Mouse (Mus musculus) neural tube, embryonic 15.5 days (tissue): ENCODE data around the gene Mgat4b. TPM values are rescaled to one million over a fixed set of nuclear protein-coding genes. Genes with fewer than 3 reads are reported as not detected.

Source experiments
- ATAC-seq: fragments of 200-750 bp; cut with Nextera tagmentation; 2 replicates; pipeline ENCODE4 v1.8.0; 2017; ENCODE audit warnings: mild to moderate bottlenecking, moderate TSS enrichment, moderate library complexity; ENCODE audit not compliant: low FRiP score
- H3K27ac ChIP-seq: fragments of 300-500 bp; sonication (generic); replicated peaks from 2 replicates; pipeline ENCODE4 v1.5.1; 2015; ENCODE audit warnings: mild to moderate bottlenecking, inconsistent platforms
- H3K27me3 ChIP-seq: fragments of 300-500 bp; sonication (generic); replicated peaks from 2 replicates; pipeline ENCODE4 v1.6.1; 2015; ENCODE audit warnings: inconsistent platforms
- H3K36me3 ChIP-seq: fragments of 300-500 bp; sonication (generic); 2 replicates; pipeline ENCODE4 v1.6.1; 2015; ENCODE audit warnings: inconsistent platforms
- H3K4me1 ChIP-seq: fragments of 300-500 bp; sonication (generic); 2 replicates; pipeline ENCODE4 v1.6.1; 2015; ENCODE audit warnings: inconsistent platforms
- H3K4me2 ChIP-seq: fragments of 300-500 bp; sonication (generic); 2 replicates; pipeline ENCODE4 v1.6.1; 2015; ENCODE audit warnings: inconsistent platforms, mild to moderate bottlenecking, moderate library complexity
- H3K4me3 ChIP-seq: fragments of 300-500 bp; sonication (generic); replicated peaks from 2 replicates; pipeline ENCODE4 v1.5.1; 2015; ENCODE audit warnings: mild to moderate bottlenecking, inconsistent platforms
- H3K9ac ChIP-seq: fragments of 300-500 bp; sonication (generic); replicated peaks from 2 replicates; pipeline ENCODE4 v1.6.1; 2015; ENCODE audit warnings: mild to moderate bottlenecking, inconsistent platforms
- H3K9me3 ChIP-seq: fragments of 300-500 bp; sonication (generic); replicated peaks from 2 replicates; pipeline ENCODE4 v1.6.1; 2016; ENCODE audit warnings: inconsistent platforms
- WGBS: fragments of 180-500 bp; shearing (Covaris S2); methylation state at CpG from one replicate; pipeline ENCODE4 v1.1.7; 2015; ENCODE audit warnings: mixed read lengths; 5-methylcytosine and 5-hydroxymethylcytosine counted together
- polyA plus RNA-seq: library from polyadenylated mRNA; unstranded; fragments of >200 nt; fragmentation: Nextera tagmentation; extraction: Ambion mirVana; gene quantifications from 2 replicates; pipeline ENCODE4 v1.2.1, GENCODE M21; 2015

Mgat4b gene
- polyA plus RNA-seq, 1 experiment from 2014 or later, result 63.8 TPM

- no peak overlapping the region for H3K9ac ChIP-seq
- 92% methylated on average over 9 of the region's 9 CpGs for WGBS
- no peak overlapping the region for H3K27ac ChIP-seq
- H3K9me3 ChIP-seq, result no peaks in the 10 kb centered on the region
- H3K27me3 ChIP-seq, result peaks cover 26% of the 10 kb centered on the region; the same call in 1 of the 2 replicates
- no peak overlapping the region for H3K4me2 ChIP-seq
- H3K4me3 ChIP-seq, result no peak overlapping the region
- peaks cover 20% of the 10 kb centered on the region for H3K4me1 ChIP-seq
- no peak for ATAC-seq
- peaks cover 9% of the 10 kb centered on the region for H3K36me3 ChIP-seq
These were observed 28.4 kb downstream of the Mgat4b start for GRCm38 (mm10) chr11:50238821-50239791.

GRCm38 (mm10) chr11:50240235-50240911 is 29.7 kb downstream of the Mgat4b start:
- no peak overlapping the region for H3K4me3 ChIP-seq
- no peak overlapping the region for H3K9ac ChIP-seq
- no peak overlapping the region for H3K27ac ChIP-seq
- H3K4me2 ChIP-seq, result no peak overlapping the region
- H3K27me3 ChIP-seq, result peaks cover 23% of the 10 kb centered on the region; the same call in 1 of the 2 replicates
- no peaks in the 10 kb centered on the region for H3K36me3 ChIP-seq
- 95% methylated on average over 7 of the region's 7 CpGs for WGBS
- H3K4me1 ChIP-seq, result peaks cover 20% of the 10 kb centered on the region
- H3K9me3 ChIP-seq, result no peaks in the 10 kb centered on the region
- no peak for ATAC-seq

DNA sequence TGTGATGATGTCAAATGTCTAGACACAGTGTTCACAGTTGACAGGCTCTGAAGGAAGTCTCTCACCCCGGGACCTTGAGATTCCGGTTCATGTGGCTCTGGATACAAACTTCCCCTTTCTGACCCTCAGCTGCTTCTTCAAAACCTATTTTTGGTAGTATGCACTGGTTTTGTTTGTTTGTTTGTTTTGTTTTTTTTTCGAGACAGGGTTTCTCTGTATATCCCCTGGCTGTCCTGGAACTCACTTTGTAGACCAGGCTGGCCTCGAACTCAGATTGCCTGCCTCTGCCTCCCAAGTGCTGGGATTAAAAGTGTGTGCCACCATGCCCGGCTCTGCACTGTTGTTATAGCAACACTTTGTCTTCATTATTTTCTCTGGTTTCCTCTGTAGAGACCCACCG is 33.2 kb downstream of the Mgat4b start:
- Histone ChIP-seq H3K9ac (no peak overlapping the region), H3K4me1 (no peaks in the 10 kb centered on the region), H3K9me3 (no peaks in the 10 kb centered on the region), H3K27me3 (peaks cover 3% of the 10 kb centered on the region; the same call in 1 of the 2 replicates), H3K4me2 (no peak overlapping the region), H3K4me3 (no peak overlapping the region), H3K36me3 (no peaks in the 10 kb centered on the region), H3K27ac (no peak overlapping the region)
- ATAC-seq, result no peak
- 81% methylated on average over 6 of the region's 6 CpGs for WGBS

DNA sequence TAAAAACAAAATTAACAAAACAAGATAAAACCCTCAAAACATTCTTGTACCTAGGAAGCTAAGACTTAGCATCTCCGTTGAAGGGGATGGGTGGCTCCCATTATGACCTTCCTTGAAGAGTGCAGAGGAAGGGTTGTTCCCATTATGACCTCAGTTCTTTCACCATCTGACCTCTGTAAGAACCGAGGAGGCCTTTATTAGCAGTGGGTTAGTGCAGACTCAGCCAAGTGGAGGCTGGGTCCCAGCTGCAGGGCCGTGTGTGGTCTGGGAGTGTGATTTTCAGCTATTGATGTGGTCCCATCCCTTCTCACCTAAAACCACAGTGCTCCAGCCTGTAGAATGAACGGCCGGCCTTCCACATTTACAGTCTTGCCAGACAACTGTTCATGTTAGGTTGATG is 34.6 kb downstream of the Mgat4b start:
- no peak for ATAC-seq
- 67% methylated on average over 5 of the region's 5 CpGs for WGBS
- no peaks in the 10 kb centered on the region for H3K4me1 ChIP-seq
- H3K9ac ChIP-seq, result no peak overlapping the region
- no peaks in the 10 kb centered on the region for H3K9me3 ChIP-seq
- no peak overlapping the region for H3K4me3 ChIP-seq
- H3K4me2 ChIP-seq, result no peak overlapping the region
- no peaks in the 10 kb centered on the region for H3K27me3 ChIP-seq
- no peaks in the 10 kb centered on the region for H3K36me3 ChIP-seq
- no peak overlapping the region for H3K27ac ChIP-seq

- Histone ChIP-seq H3K4me1 (no peaks in the 10 kb centered on the region), H3K9ac (no peak overlapping the region), H3K36me3 (no peaks in the 10 kb centered on the region), H3K27me3 (no peaks in the 10 kb centered on the region), H3K27ac (no peak overlapping the region), H3K4me3 (no peak overlapping the region), H3K4me2 (no peak overlapping the region), H3K9me3 (no peaks in the 10 kb centered on the region)
- no peak for ATAC-seq
- WGBS, result 81% methylated on average over 7 of the region's 7 CpGs
These were observed 37.9 kb downstream of the Mgat4b start for GRCm38 (mm10) chr11:50248473-50249171.

DNA sequence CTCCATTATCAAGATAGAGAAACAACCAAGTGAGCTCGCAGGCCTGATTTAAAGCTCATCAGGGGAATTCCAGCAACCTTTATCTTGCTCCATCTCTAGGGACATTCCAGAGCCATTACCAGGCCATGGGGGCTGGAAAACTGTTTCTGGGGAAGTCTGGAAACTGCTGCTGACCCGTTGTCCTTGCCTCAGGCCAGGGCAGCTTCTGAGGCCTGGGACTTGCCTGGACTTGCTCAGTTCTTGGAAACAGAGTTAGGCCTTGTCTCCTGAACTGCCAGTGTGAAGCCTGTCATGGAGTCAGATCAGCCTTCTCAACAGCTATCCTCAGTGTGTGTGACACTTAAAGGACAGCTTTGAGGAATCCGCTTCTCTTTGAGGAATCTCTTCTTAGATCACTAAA is 41.5 kb downstream of the Mgat4b start:
- no peak overlapping the region for H3K9ac ChIP-seq
- WGBS, result 58% methylated on average over 3 of the region's 3 CpGs
- no peaks in the 10 kb centered on the region for H3K9me3 ChIP-seq
- no peak overlapping the region for H3K27ac ChIP-seq
- no peak overlapping the region for H3K4me3 ChIP-seq
- peaks cover 17% of the 10 kb centered on the region for H3K36me3 ChIP-seq
- no peaks in the 10 kb centered on the region for H3K27me3 ChIP-seq
- no peak overlapping the region for H3K4me2 ChIP-seq
- no peaks in the 10 kb centered on the region for H3K4me1 ChIP-seq
- ATAC-seq, result no peak

GRCm38 (mm10) chr11:50252684-50253265 is 42.1 kb downstream of the Mgat4b start:
- no peak overlapping the region for H3K4me3 ChIP-seq
- H3K9me3 ChIP-seq, result no peaks in the 10 kb centered on the region
- WGBS, result 58% methylated on average over 11 of the region's 11 CpGs
- no peak overlapping the region for H3K9ac ChIP-seq
- H3K27ac ChIP-seq, result no peak overlapping the region
- ATAC-seq, result peak; percentile 24; the same call in 1 of the 2 replicates
- H3K4me1 ChIP-seq, result no peaks in the 10 kb centered on the region
- H3K4me2 ChIP-seq, result no peak overlapping the region
- H3K27me3 ChIP-seq, result no peaks in the 10 kb centered on the region
- H3K36me3 ChIP-seq, result peaks cover 19% of the 10 kb centered on the region

DNA sequence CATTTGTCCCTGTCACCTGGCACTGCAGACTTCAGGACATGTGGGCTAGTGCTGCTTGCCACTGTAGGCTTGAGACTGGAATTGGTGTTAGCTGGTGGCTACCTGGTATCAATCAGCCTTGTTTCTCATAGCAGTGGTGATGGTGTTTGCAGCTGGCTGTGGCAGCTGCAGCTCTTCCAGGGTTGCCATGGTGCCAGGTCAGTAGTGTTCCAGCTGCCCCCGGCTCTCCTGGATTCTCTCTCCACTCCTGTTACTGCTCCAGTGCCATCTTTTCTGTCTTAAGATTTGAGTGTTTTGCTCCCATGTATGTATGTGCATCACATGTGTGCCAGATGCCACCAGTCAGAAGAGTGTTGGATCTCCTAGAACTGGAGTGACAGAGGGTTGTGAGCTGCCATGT is 42.7 kb downstream of the Mgat4b start:
- H3K27me3 ChIP-seq, result no peaks in the 10 kb centered on the region
- no peak overlapping the region for H3K27ac ChIP-seq
- H3K4me3 ChIP-seq, result no peak overlapping the region
- peaks cover 25% of the 10 kb centered on the region for H3K36me3 ChIP-seq
- no peak for ATAC-seq
- H3K9me3 ChIP-seq, result no peaks in the 10 kb centered on the region
- H3K4me2 ChIP-seq, result no peak overlapping the region
- WGBS, result 65% methylated on average over 1 of the region's 1 CpGs
- H3K9ac ChIP-seq, result no peak overlapping the region
- no peaks in the 10 kb centered on the region for H3K4me1 ChIP-seq

DNA sequence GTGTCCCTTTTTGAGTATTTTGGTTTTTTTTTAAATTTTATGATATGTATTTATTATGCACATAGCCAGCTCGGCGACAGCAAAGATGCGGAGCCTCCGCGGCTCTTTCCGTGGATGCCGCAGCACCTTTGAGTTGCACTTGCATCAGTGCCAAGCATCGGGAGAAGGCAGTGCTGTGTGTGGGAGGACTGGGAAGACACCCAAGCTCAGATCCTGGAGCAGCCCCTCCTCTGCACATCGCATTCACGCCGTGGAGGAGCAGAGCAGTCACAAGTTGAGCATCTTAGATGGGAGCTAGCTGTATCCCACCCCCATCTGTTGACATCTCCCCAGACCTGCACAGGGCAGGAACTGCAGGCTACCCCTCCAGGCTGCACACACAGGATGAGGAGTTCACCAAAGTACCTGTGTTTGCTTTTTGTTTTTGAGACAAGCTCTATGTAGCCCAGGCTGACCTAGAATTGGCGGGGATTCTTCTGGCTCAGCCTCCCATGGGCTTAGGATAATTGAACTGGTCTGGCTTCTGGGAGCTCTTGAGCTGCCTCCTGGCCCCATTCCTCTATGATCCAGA is 43.4 kb downstream of the Mgat4b start:
- Histone ChIP-seq H3K27me3 (no peaks in the 10 kb centered on the region), H3K4me3 (no peak overlapping the region), H3K4me2 (no peak overlapping the region), H3K27ac (no peak overlapping the region), H3K9ac (no peak overlapping the region), H3K4me1 (no peaks in the 10 kb centered on the region), H3K36me3 (peaks cover 32% of the 10 kb centered on the region), H3K9me3 (no peaks in the 10 kb centered on the region)
- 86% methylated on average over 12 of the region's 12 CpGs for WGBS
- peak; percentile 29; the same call in 1 of the 2 replicates for ATAC-seq

- H3K36me3 ChIP-seq, result peaks cover 57% of the 10 kb centered on the region
- H3K9ac ChIP-seq, result no peak overlapping the region
- H3K4me3 ChIP-seq, result no peak overlapping the region
- WGBS, result 88% methylated on average over 7 of the region's 7 CpGs
- ATAC-seq, result no peak
- no peaks in the 10 kb centered on the region for H3K27me3 ChIP-seq
- H3K4me1 ChIP-seq, result no peaks in the 10 kb centered on the region
- no peaks in the 10 kb centered on the region for H3K9me3 ChIP-seq
- no peak overlapping the region for H3K4me2 ChIP-seq
- H3K27ac ChIP-seq, result no peak overlapping the region
These were observed 45.9 kb downstream of the Mgat4b start for GRCm38 (mm10) chr11:50256615-50257014.

- H3K27me3 ChIP-seq, result no peaks in the 10 kb centered on the region
- no peak overlapping the region for H3K4me2 ChIP-seq
- no peaks in the 10 kb centered on the region for H3K9me3 ChIP-seq
- no peaks in the 10 kb centered on the region for H3K4me1 ChIP-seq
- ATAC-seq, result no peak
- H3K27ac ChIP-seq, result no peak overlapping the region
- WGBS, result 61% methylated on average over 7 of the region's 7 CpGs
- H3K9ac ChIP-seq, result no peak overlapping the region
- H3K4me3 ChIP-seq, result no peak overlapping the region
- peaks cover 74% of the 10 kb centered on the region for H3K36me3 ChIP-seq
These were observed 47.6 kb downstream of the Mgat4b start for GRCm38 (mm10) chr11:50258310-50258709.
